Mouse (Mus musculus) limb, embryonic 14.5 days (tissue): ENCODE data around the gene Dnaja3. TPM values are rescaled to one million over a fixed set of nuclear protein-coding genes. Genes with fewer than 3 reads are reported as not detected.

Source experiments
- ATAC-seq: fragments of 200-750 bp; cut with Nextera tagmentation; 2 replicates; pipeline ENCODE4 v1.8.0; 2017; ENCODE audit warnings: low read depth, moderate number of reproducible peaks, moderate TSS enrichment; ENCODE audit not compliant: low FRiP score
- DNase-seq: peaks from one replicate; pipeline ENCODE4 v3.0.0-alpha.2; 2015; ENCODE audit warnings: low spot score
- H3K27ac ChIP-seq: fragments of 300-500 bp; sonication (generic); replicated peaks from 2 replicates; pipeline ENCODE4 v1.5.1; 2014; ENCODE audit warnings: low read depth, mild to moderate bottlenecking, low read length, moderate library complexity, mixed read lengths
- H3K27me3 ChIP-seq: fragments of 300-500 bp; sonication (generic); 2 replicates; pipeline ENCODE4 v1.6.1; 2014; ENCODE audit warnings: low read length, mixed read lengths; ENCODE audit not compliant: control insufficient read depth, insufficient read depth
- H3K36me3 ChIP-seq: fragments of 300-500 bp; sonication (generic); 2 replicates; pipeline ENCODE4 v1.6.1; 2014; ENCODE audit warnings: mild to moderate bottlenecking, low read length, moderate library complexity, mixed read lengths; ENCODE audit not compliant: control insufficient read depth, insufficient read depth
- H3K4me1 ChIP-seq: fragments of 300-500 bp; sonication (generic); 2 replicates; pipeline ENCODE4 v1.6.1; 2014; ENCODE audit warnings: antibody characterized with exemption, low read length, mixed read lengths; ENCODE audit not compliant: control insufficient read depth, insufficient read depth
- H3K4me2 ChIP-seq: fragments of 300-500 bp; sonication (generic); replicated peaks from 2 replicates; pipeline ENCODE4 v1.6.1; 2014; ENCODE audit warnings: low read depth, mild to moderate bottlenecking, low read length, moderate library complexity; ENCODE audit not compliant: severe bottlenecking
- H3K4me3 ChIP-seq: fragments of 300-500 bp; sonication (generic); replicated peaks from 2 replicates; pipeline ENCODE4 v1.5.1; 2014; ENCODE audit warnings: low read length
- H3K9ac ChIP-seq: fragments of 300-500 bp; sonication (generic); 2 replicates; pipeline ENCODE4 v1.6.1; 2014; ENCODE audit warnings: mild to moderate bottlenecking, low read depth, low read length, moderate library complexity; ENCODE audit not compliant: severe bottlenecking
- H3K9me3 ChIP-seq: fragments of 300-500 bp; sonication (generic); 2 replicates; pipeline ENCODE4 v1.6.1; 2016; ENCODE audit warnings: low read length; ENCODE audit not compliant: control insufficient read depth
- POLR2A ChIP-seq: fragments of 200-500 bp; IDR thresholded peaks from 2 replicates; pipeline ENCODE4 v1.8.0; 2012; ENCODE audit warnings: inconsistent platforms, mild to moderate bottlenecking, moderate library complexity, borderline replicate concordance; ENCODE audit not compliant: insufficient read depth, insufficient read length; ENCODE audit errors: extremely low read depth
- WGBS: fragments of 180-500 bp; shearing (Covaris S2); extraction: QIAGEN DNeasy Blood & Tissue Kit; methylation state at CpG from one replicate; pipeline ENCODE4 v1.1.7; 2014; 5-methylcytosine and 5-hydroxymethylcytosine counted together
- polyA plus RNA-seq, 2 experiments: library from polyadenylated mRNA; depleted of rRNA in 1 of 2; stranded (reverse) in 1 of 2; unstranded in 1 of 2; fragments of >200 nt; fragmentation: Nextera tagmentation in 1 of 2; extraction: Ambion mirVana in 1 of 2; gene quantifications; 2 replicates each; pipeline versions ENCODE4 v1.2.1 to v1.2.3; 2012 to 2014

Dnaja3 gene
- polyA plus RNA-seq, 2 experiments, result 30.2 to 54.7 TPM

GRCm38 (mm10) chr16:4648416-4649023 is 8.7 kb downstream of the Dnaja3 start:
- Histone ChIP-seq H3K4me2 (no peak overlapping the region), H3K9ac (no peak overlapping the region), H3K27ac (no peak overlapping the region), H3K4me1 (peaks cover 76% of the 10 kb centered on the region), H3K9me3 (no peaks in the 10 kb centered on the region), H3K36me3 (peaks cover 79% of the 10 kb centered on the region), H3K27me3 (no peaks in the 10 kb centered on the region), H3K4me3 (no peak overlapping the region)
- ATAC-seq, result no peak
- DNase-seq, result no peak
- TF ChIP-seq POLR2A, result no peak
- 87% methylated on average over 28 of the region's 28 CpGs for WGBS

- Histone ChIP-seq H3K9ac (no peak overlapping the region), H3K27me3 (no peaks in the 10 kb centered on the region), H3K27ac (no peak overlapping the region), H3K9me3 (no peaks in the 10 kb centered on the region), H3K4me3 (no peak overlapping the region), H3K4me2 (no peak overlapping the region), H3K36me3 (peaks cover 76% of the 10 kb centered on the region), H3K4me1 (peaks cover 76% of the 10 kb centered on the region)
- DNase-seq (no peak), ATAC-seq (no peak)
- TF ChIP-seq POLR2A, result no peak
- 70% methylated on average over 5 of the region's 5 CpGs for WGBS
These were observed 9.4 kb downstream of the Dnaja3 start for GRCm38 (mm10) chr16:4649211-4649610.

GRCm38 (mm10) chr16:4649692-4650091 is 9.9 kb downstream of the Dnaja3 start:
- Histone ChIP-seq H3K27ac (0 out of 2 replicates have a peak overlapping the region, but pooled peaks have one; percentile 4), H3K27me3 (no peaks in the 10 kb centered on the region), H3K9ac (0 out of 2 replicates have a peak overlapping the region, but pooled peaks have one; percentile 3), H3K4me3 (no peak overlapping the region), H3K36me3 (peaks cover 77% of the 10 kb centered on the region), H3K4me1 (peaks cover 76% of the 10 kb centered on the region), H3K4me2 (no peak overlapping the region), H3K9me3 (no peaks in the 10 kb centered on the region)
- no peak for ATAC-seq
- 84% methylated on average over 11 of the region's 11 CpGs for WGBS
- TF ChIP-seq POLR2A, result no peak
- no peak for DNase-seq

GRCm38 (mm10) chr16:4650161-4650560 is 10.4 kb downstream of the Dnaja3 start:
- ATAC-seq (no peak), DNase-seq (no peak)
- Histone ChIP-seq H3K9me3 (no peaks in the 10 kb centered on the region), H3K36me3 (peaks cover 73% of the 10 kb centered on the region), H3K27me3 (no peaks in the 10 kb centered on the region), H3K4me2 (no peak overlapping the region), H3K9ac (0 out of 2 replicates have a peak overlapping the region, but pooled peaks have one; percentile 3), H3K27ac (peak overlapping the region; percentile 4; the same call in 1 of the 2 replicates), H3K4me1 (peaks cover 81% of the 10 kb centered on the region), H3K4me3 (no peak overlapping the region)
- no peak for TF ChIP-seq POLR2A
- 82% methylated on average over 3 of the region's 3 CpGs for WGBS

- Histone ChIP-seq H3K4me3 (no peak overlapping the region), H3K27ac (peak overlapping the region; percentile 94), H3K4me2 (0 out of 2 replicates have a peak overlapping the region, but pooled peaks have one; percentile 31), H3K4me1 (peaks cover 84% of the 10 kb centered on the region), H3K9me3 (no peaks in the 10 kb centered on the region), H3K9ac (peak overlapping the region; percentile 38; the same call in 1 of the 2 replicates), H3K36me3 (peaks cover 70% of the 10 kb centered on the region), H3K27me3 (no peaks in the 10 kb centered on the region)
- WGBS, result 59% methylated on average over 1 of the region's 1 CpGs
- no peak for ATAC-seq
- DNase-seq, result no peak
- TF ChIP-seq POLR2A, result no peak
These were observed 11.3 kb downstream of the Dnaja3 start for GRCm38 (mm10) chr16:4651081-4651480.
